Mouse (Mus musculus) c-Kit-positive CD71-positive TER-119-positive erythroid progenitor cells, embryonic 14.5 days (primary cell): ENCODE results near the gene Gabbr2.

ENCODE experiments used
- DNase-seq: peaks from one replicate; pipeline ENCODE4 v3.0.0-alpha.2; 2013; ENCODE audit warnings: low spot score

Gabbr2 gene

GRCm38 (mm10) chr4:46710018-46710417, 281.7 kb downstream of the Gabbr2 start:
- DNase-seq = no peak

- no peak for DNase-seq
Observed at GRCm38 (mm10) chr4:46709492-46709891, 282.2 kb downstream of the Gabbr2 start.

- DNase-seq = no peak
Observed at GRCm38 (mm10) chr4:46705739-46706138, 285.9 kb downstream of the Gabbr2 start.

GRCm38 (mm10) chr4:46703146-46703545, 288.5 kb downstream of the Gabbr2 start:
- DNase-seq = no peak

GRCm38 (mm10) chr4:46700223-46700651, 291.4 kb downstream of the Gabbr2 start:
- no peak for DNase-seq

GRCm38 (mm10) chr4:46696467-46696866, 295.2 kb downstream of the Gabbr2 start:
- no peak for DNase-seq

- DNase-seq = no peak
Observed at GRCm38 (mm10) chr4:46690565-46690964, 301.1 kb downstream of the Gabbr2 start.

- no peak for DNase-seq
Observed at GRCm38 (mm10) chr4:46690023-46690420, 301.7 kb downstream of the Gabbr2 start.

- DNase-seq = peak; percentile 61
Observed at GRCm38 (mm10) chr4:46689397-46690022, 302.2 kb downstream of the Gabbr2 start.

GRCm38 (mm10) chr4:46688213-46688832, 303.4 kb downstream of the Gabbr2 start:
- no peak for DNase-seq

- DNase-seq = no peak
Observed at GRCm38 (mm10) chr4:46684160-46684559, 307.5 kb downstream of the Gabbr2 start.

- DNase-seq = no peak
Observed at GRCm38 (mm10) chr4:46676646-46677045, 315.0 kb downstream of the Gabbr2 start.

GRCm38 (mm10) chr4:46675992-46676391, 315.7 kb downstream of the Gabbr2 start:
- no peak for DNase-seq

- no peak for DNase-seq
Observed at GRCm38 (mm10) chr4:46675272-46675785, 316.3 kb downstream of the Gabbr2 start.

- no peak for DNase-seq
Observed at GRCm38 (mm10) chr4:46668620-46669019, 323.1 kb downstream of the Gabbr2 start.

GRCm38 (mm10) chr4:46666420-46666819, 325.3 kb downstream of the Gabbr2 start:
- no peak for DNase-seq

GRCm38 (mm10) chr4:46665371-46665774, 326.3 kb downstream of the Gabbr2 start:
- peak; percentile 29 for DNase-seq

- DNase-seq = no peak
Observed at GRCm38 (mm10) chr4:46664123-46665009, 327.3 kb downstream of the Gabbr2 start.

GRCm38 (mm10) chr4:46661433-46661832, 330.2 kb downstream of the Gabbr2 start:
- DNase-seq = no peak

GRCm38 (mm10) chr4:46658946-46659345, 332.7 kb downstream of the Gabbr2 start:
- no peak for DNase-seq

GRCm38 (mm10) chr4:46657116-46657515, 334.6 kb downstream of the Gabbr2 start:
- DNase-seq = peak; percentile 62

GRCm38 (mm10) chr4:46655956-46656355, 335.7 kb downstream of the Gabbr2 start:
- no peak for DNase-seq

GRCm38 (mm10) chr4:46655298-46655697, 336.4 kb downstream of the Gabbr2 start:
- no peak for DNase-seq
